Mouse (Mus musculus): Measurements from ENCODE around the gene Pacsin1. TPM values are rescaled to one million over a fixed set of nuclear protein-coding genes. Genes with fewer than 3 reads are reported as not detected.

Gene Pacsin1
- polyA plus RNA-seq, 1 experiment from 2014 or later, result 1.9 TPM

DNA sequence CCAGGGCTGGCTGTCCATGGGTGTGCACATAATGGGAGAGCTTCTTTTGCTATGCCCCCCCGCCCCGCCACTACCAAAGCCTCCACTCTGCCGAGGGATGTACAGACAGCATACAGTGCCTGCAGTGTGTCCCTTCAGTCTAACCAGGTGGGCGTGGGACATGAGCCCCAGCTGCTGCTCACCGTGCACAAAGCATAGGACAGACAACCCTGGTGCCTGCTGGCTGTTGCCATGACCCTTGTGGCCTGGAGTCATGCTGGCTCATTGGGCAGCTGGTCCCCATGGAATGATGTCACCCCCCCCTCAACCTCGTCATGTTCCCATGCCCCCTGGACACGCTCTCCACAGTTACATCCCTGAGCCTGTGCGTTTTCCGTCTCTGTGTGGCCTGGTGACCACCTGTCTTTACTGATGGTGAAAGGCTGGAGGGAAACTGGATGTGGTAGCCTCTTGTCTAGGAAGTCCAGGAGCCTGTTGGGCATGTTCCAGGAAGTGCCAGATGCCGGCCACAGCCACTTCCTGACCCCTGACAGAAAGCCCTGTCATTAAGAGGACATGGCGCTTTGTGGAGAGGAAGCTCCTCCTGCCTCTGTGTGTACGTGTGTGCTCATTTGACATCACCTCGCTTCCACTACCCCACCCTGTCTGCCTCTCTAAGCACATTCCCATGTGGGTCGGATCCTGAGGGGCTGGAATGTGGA lies 35.8 kb downstream of the Pacsin1 start:
- no peaks in the 10 kb centered on the region for H3K9me3 ChIP-seq
- H3K4me1 ChIP-seq, result peaks cover under 1% of the 10 kb centered on the region; the same call in 1 of the 2 replicates
- no peak overlapping the region for H3K9ac ChIP-seq
- ATAC-seq (ENCODE audit: insufficient read depth, low FRiP score, low read depth), result no peak; the same call in 1 of the 2 replicates
- peaks cover 16% of the 10 kb centered on the region for H3K27me3 ChIP-seq (replicated peaks)
- no peaks in the 10 kb centered on the region for H3K36me3 ChIP-seq
- WGBS, result 68% methylated on average over 14 of the region's 14 CpGs
- H3K4me3 ChIP-seq (replicated peaks), result no peak overlapping the region
- H3K4me2 ChIP-seq, result no peak overlapping the region
- no peak overlapping the region for H3K27ac ChIP-seq

DNA sequence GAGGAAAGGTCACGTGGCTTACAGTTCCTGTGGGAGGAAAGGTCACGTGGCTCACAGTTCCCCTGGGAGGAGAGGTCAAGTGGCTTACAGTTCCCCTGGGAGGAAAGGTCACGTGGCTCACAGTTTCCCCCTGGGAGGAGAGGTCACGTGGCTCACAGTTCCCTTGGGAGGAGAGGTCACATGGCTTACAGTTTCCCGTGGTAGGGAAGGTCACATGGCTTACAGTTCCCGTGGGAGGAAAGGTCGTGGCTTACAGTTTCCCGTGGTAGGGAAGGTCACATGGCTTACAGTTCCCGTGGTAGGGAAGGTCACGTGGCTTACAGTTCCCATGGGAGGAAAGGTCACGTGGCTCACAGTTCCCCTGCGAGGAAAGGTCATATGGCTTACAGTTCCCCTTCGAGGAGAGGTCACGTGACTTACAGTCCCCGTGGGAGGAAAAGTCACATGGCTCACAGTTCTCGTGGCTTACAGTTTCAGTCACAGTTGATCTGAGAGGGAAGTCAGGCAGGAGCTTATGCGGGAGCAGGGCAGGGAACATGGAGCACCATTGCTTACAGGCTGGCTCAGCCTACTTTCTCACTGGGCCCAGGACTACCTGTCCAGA lies 44.4 kb downstream of the Pacsin1 start:
- no peak overlapping the region for H3K27ac ChIP-seq
- no peak for ATAC-seq (ENCODE audit: insufficient read depth, low FRiP score, low read depth)
- H3K9ac ChIP-seq, result no peak overlapping the region
- no peak overlapping the region for H3K4me3 ChIP-seq (replicated peaks)
- H3K4me2 ChIP-seq, result no peak overlapping the region
- 85% methylated on average over 17 of the region's 17 CpGs for WGBS
- H3K27me3 ChIP-seq (replicated peaks), result no peaks in the 10 kb centered on the region
- no peaks in the 10 kb centered on the region for H3K9me3 ChIP-seq
- no peaks in the 10 kb centered on the region for H3K36me3 ChIP-seq
- H3K4me1 ChIP-seq, result 0 out of 2 replicates have a peak, but pooled peaks cover 9% of the 10 kb centered on the region

DNA sequence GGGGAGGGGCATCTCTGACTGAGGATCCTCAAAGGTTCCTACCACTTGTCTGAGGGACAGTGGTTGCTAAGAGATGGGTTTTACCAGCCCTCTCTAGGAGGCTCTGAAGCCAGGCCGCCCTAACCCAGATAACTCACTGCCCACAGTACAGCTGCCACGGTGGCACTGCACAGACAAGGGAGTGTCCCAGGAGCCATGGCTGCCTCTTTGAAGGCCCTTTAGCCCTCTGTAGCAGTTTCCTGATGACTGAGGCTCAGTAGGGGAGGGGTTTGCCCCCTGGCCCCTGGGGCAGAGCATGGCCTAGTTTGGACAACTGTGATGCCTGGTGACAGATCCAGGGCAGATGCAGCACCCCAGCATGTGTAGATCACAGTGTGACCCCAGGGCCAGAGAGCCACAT lies 45.5 kb downstream of the Pacsin1 start:
- no peaks in the 10 kb centered on the region for H3K36me3 ChIP-seq
- no peak overlapping the region for H3K4me3 ChIP-seq (replicated peaks)
- no peak for ATAC-seq (ENCODE audit: insufficient read depth, low FRiP score, low read depth)
- 0 out of 2 replicates have a peak, but pooled peaks cover 9% of the 10 kb centered on the region for H3K4me1 ChIP-seq
- H3K27ac ChIP-seq, result no peak overlapping the region
- H3K9ac ChIP-seq, result no peak overlapping the region
- no peaks in the 10 kb centered on the region for H3K9me3 ChIP-seq
- 82% methylated on average over 2 of the region's 2 CpGs for WGBS
- H3K27me3 ChIP-seq (replicated peaks), result no peaks in the 10 kb centered on the region
- no peak overlapping the region for H3K4me2 ChIP-seq

DNA sequence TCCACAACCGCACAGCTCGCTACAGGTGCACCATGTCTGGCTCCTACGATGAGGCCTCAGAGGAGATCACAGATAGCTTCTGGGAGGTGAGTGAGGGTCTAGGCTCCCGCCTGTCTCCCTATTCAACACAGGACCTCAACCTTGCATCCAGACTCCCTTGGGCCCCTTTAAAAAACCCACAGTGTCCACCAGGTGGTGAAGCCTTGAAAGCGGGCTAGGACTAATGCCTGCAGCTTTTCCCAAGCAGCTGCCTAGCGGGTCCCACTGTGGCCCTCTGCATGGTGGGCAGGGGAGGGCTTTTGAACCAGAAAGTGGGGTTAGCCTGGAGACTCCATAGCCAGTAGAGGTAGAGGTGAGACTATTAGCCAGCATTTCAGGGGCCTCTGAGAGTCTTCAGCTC lies 46.5 kb downstream of the Pacsin1 start:
- 69% methylated on average over 6 of the region's 6 CpGs for WGBS
- no peak for ATAC-seq (ENCODE audit: insufficient read depth, low FRiP score, low read depth)
- Histone ChIP-seq H3K4me1 (0 out of 2 replicates have a peak, but pooled peaks cover 9% of the 10 kb centered on the region), H3K9me3 (no peaks in the 10 kb centered on the region), H3K27ac (no peak overlapping the region), H3K4me2 (no peak overlapping the region), H3K4me3 (replicated peaks) (no peak overlapping the region), H3K9ac (no peak overlapping the region), H3K27me3 (replicated peaks) (peaks cover 5% of the 10 kb centered on the region; the same call in 1 of the 2 replicates), H3K36me3 (no peaks in the 10 kb centered on the region)

DNA sequence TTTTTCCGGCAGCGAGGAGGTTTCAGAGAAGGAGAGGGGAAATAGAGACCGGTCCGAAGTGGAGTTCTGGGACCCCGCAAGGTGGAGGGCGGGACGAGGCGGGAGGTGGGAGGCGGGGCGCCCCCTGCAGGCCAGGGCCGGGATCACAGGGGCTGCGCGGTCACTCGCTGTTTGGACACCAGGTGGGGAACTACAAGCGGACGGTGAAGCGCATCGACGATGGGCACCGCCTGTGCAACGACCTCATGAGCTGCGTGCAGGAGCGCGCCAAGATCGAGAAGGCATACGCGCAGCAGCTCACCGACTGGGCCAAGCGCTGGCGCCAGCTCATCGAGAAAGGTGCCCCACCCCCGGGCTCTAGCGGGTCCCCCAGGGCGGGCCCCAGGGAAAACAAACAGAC lies 47.2 kb downstream of the Pacsin1 start:
- no peak overlapping the region for H3K9ac ChIP-seq
- 2% methylated on average over 34 of the region's 34 CpGs for WGBS
- peak overlapping the region; percentile 75 for H3K4me2 ChIP-seq
- H3K9me3 ChIP-seq, result no peaks in the 10 kb centered on the region
- no peak overlapping the region for H3K27ac ChIP-seq
- H3K36me3 ChIP-seq, result no peaks in the 10 kb centered on the region
- 0 out of 2 replicates have a peak, but pooled peaks cover 9% of the 10 kb centered on the region for H3K4me1 ChIP-seq
- H3K4me3 ChIP-seq (replicated peaks), result peak overlapping the region; percentile 31
- peaks cover 6% of the 10 kb centered on the region; the same call in 1 of the 2 replicates for H3K27me3 ChIP-seq (replicated peaks)
- ATAC-seq (ENCODE audit: insufficient read depth, low FRiP score, low read depth), result peak; percentile 62

DNA sequence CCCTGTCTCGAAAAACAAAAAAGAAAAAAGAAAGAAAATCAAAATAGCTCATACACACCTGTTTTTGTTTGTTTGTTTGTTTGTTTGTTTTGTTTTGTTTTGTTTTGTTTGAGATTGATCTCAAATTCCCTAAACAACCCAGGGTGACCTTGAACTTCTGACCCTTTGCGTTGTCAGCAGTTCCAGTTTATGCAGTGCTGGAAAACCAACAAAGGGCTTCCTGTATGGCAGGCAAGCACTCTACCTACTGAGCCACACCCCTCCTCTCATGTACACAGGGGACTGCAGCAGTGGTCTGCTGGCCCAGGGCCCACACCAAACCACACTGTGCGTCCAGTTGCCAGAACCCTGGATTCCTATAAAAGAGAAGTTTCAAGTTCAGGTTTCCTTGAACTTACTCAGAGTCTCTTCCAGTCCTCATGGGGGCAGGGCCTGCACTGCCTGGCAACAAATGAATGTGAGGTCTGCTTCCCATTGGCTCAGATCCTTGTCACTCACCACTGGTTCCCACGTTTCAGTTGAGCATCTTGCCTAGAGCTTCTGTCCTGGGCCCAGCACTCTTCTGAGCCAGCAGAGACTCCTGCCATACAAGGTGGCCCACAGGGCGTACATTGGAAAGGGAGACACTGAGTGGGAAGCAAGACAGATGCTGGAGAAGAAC lies 48.8 kb downstream of the Pacsin1 start:
- no peak overlapping the region for H3K4me3 ChIP-seq (replicated peaks)
- H3K27me3 ChIP-seq (replicated peaks), result peaks cover 6% of the 10 kb centered on the region; the same call in 1 of the 2 replicates
- H3K9me3 ChIP-seq, result no peaks in the 10 kb centered on the region
- no peak overlapping the region for H3K4me2 ChIP-seq
- no peak overlapping the region for H3K9ac ChIP-seq
- H3K4me1 ChIP-seq, result 0 out of 2 replicates have a peak, but pooled peaks cover 9% of the 10 kb centered on the region
- no peak overlapping the region for H3K27ac ChIP-seq
- H3K36me3 ChIP-seq, result no peaks in the 10 kb centered on the region
- WGBS, result 50% methylated on average over 5 of the region's 5 CpGs
- no peak for ATAC-seq (ENCODE audit: insufficient read depth, low FRiP score, low read depth)

GRCm38 (mm10) chr17:27705661-27706060 lies 50.4 kb downstream of the Pacsin1 start:
- H3K9ac ChIP-seq, result no peak overlapping the region
- H3K27ac ChIP-seq, result no peak overlapping the region
- H3K4me2 ChIP-seq, result no peak overlapping the region
- no peak overlapping the region for H3K4me3 ChIP-seq (replicated peaks)
- no peak for ATAC-seq (ENCODE audit: insufficient read depth, low FRiP score, low read depth)
- no peaks in the 10 kb centered on the region for H3K36me3 ChIP-seq
- peaks cover 6% of the 10 kb centered on the region; the same call in 1 of the 2 replicates for H3K27me3 ChIP-seq (replicated peaks)
- WGBS, result 28% methylated on average over 10 of the region's 10 CpGs
- H3K4me1 ChIP-seq, result 0 out of 2 replicates have a peak, but pooled peaks cover 9% of the 10 kb centered on the region
- no peaks in the 10 kb centered on the region for H3K9me3 ChIP-seq

- WGBS, result 3% methylated on average over 25 of the region's 25 CpGs
- peak overlapping the region; percentile 31 for H3K4me3 ChIP-seq (replicated peaks)
- peak; percentile 84 for ATAC-seq (ENCODE audit: insufficient read depth, low FRiP score, low read depth)
- H3K9ac ChIP-seq, result no peak overlapping the region
- peaks cover 6% of the 10 kb centered on the region; the same call in 1 of the 2 replicates for H3K27me3 ChIP-seq (replicated peaks)
- 0 out of 2 replicates have a peak overlapping the region, but pooled peaks have one; percentile 5 for H3K27ac ChIP-seq
- no peaks in the 10 kb centered on the region for H3K36me3 ChIP-seq
- H3K9me3 ChIP-seq, result no peaks in the 10 kb centered on the region
- 0 out of 2 replicates have a peak, but pooled peaks cover 5% of the 10 kb centered on the region for H3K4me1 ChIP-seq
- peak overlapping the region; percentile 58 for H3K4me2 ChIP-seq
Measured at GRCm38 (mm10) chr17:27707954-27708661, 52.8 kb downstream of the Pacsin1 start.

- no peak overlapping the region for H3K4me3 ChIP-seq (replicated peaks)
- no peaks in the 10 kb centered on the region for H3K9me3 ChIP-seq
- H3K9ac ChIP-seq, result no peak overlapping the region
- WGBS, result 81% methylated on average over 5 of the region's 5 CpGs
- no peaks in the 10 kb centered on the region for H3K36me3 ChIP-seq
- peaks cover 6% of the 10 kb centered on the region; the same call in 1 of the 2 replicates for H3K27me3 ChIP-seq (replicated peaks)
- no peak for ATAC-seq (ENCODE audit: insufficient read depth, low FRiP score, low read depth)
- H3K4me2 ChIP-seq, result no peak overlapping the region
- no peak overlapping the region for H3K27ac ChIP-seq
- no peaks in the 10 kb centered on the region for H3K4me1 ChIP-seq
Measured at GRCm38 (mm10) chr17:27709650-27710049, 54.3 kb downstream of the Pacsin1 start.

- Histone ChIP-seq H3K27ac (no peak overlapping the region), H3K4me2 (no peak overlapping the region), H3K4me1 (peaks cover 10% of the 10 kb centered on the region), H3K9me3 (no peaks in the 10 kb centered on the region), H3K36me3 (no peaks in the 10 kb centered on the region), H3K27me3 (replicated peaks) (no peaks in the 10 kb centered on the region), H3K4me3 (replicated peaks) (no peak overlapping the region), H3K9ac (no peak overlapping the region)
- ATAC-seq (ENCODE audit: insufficient read depth, low FRiP score, low read depth), result no peak
- WGBS, result 47% methylated on average over 1 of the region's 1 CpGs
Measured at GRCm38 (mm10) chr17:27712832-27713231, 57.5 kb downstream of the Pacsin1 start.

- Histone ChIP-seq H3K4me2 (peak overlapping the region; percentile 47), H3K27ac (no peak overlapping the region), H3K27me3 (replicated peaks) (no peaks in the 10 kb centered on the region), H3K36me3 (no peaks in the 10 kb centered on the region), H3K4me3 (replicated peaks) (peak overlapping the region; percentile 15), H3K9ac (no peak overlapping the region; the same call in 1 of the 2 replicates), H3K4me1 (peaks cover 10% of the 10 kb centered on the region), H3K9me3 (no peaks in the 10 kb centered on the region)
- 4% methylated on average over 16 of the region's 16 CpGs for WGBS
- peak; percentile 33; the same call in 1 of the 2 replicates for ATAC-seq (ENCODE audit: insufficient read depth, low FRiP score, low read depth)
Measured at GRCm38 (mm10) chr17:27716804-27717203, 61.5 kb downstream of the Pacsin1 start.

All from stomach, embryonic 15.5 days (tissue).